Mouse (Mus musculus) splenic B cell, adult 2 months (primary cell): ENCODE results near the gene Krt77.

ENCODE experiments used
- DNase-seq: peaks from one replicate; pipeline ENCODE4 v3.0.0-alpha.2; 2011; ENCODE audit warnings: low read depth, low spot score
- H3K27me3 ChIP-seq: 2 replicates; pipeline ENCODE4 v1.6.1; 2012; ENCODE audit warnings: mild to moderate bottlenecking, low read length, moderate library complexity, mixed read lengths; ENCODE audit not compliant: control insufficient read depth, poor library complexity, insufficient read depth, severe bottlenecking
- H3K36me3 ChIP-seq: 2 replicates; pipeline ENCODE4 v1.6.1; 2012; ENCODE audit warnings: mild to moderate bottlenecking, low read length, moderate library complexity, mixed read lengths; ENCODE audit not compliant: control insufficient read depth, poor library complexity, insufficient read depth, severe bottlenecking

Gene Krt77

GRCm38 (mm10) chr15:101856696-101857095 is 12.8 kb downstream of the Krt77 start:
- Histone ChIP-seq H3K27me3 (no peaks in the 10 kb centered on the region), H3K36me3 (no peaks in the 10 kb centered on the region)
- no peak for DNase-seq

GRCm38 (mm10) chr15:101855732-101856131 is 13.8 kb downstream of the Krt77 start:
- DNase-seq = no peak
- Histone ChIP-seq H3K27me3 (no peaks in the 10 kb centered on the region), H3K36me3 (no peaks in the 10 kb centered on the region)

GRCm38 (mm10) chr15:101854294-101854693 is 15.2 kb downstream of the Krt77 start:
- no peaks in the 10 kb centered on the region for H3K27me3 ChIP-seq
- DNase-seq = no peak
- H3K36me3 ChIP-seq = no peaks in the 10 kb centered on the region

- Histone ChIP-seq H3K36me3 (no peaks in the 10 kb centered on the region), H3K27me3 (no peaks in the 10 kb centered on the region)
- no peak for DNase-seq
Observed at GRCm38 (mm10) chr15:101852571-101852970, 16.9 kb downstream of the Krt77 start.

GRCm38 (mm10) chr15:101850694-101851093 is 18.8 kb downstream of the Krt77 start, which contains the start of gene Krt1:
Gene Krt1 (minus strand): TSS chr15:101850794.
- no peaks in the 10 kb centered on the region for H3K27me3 ChIP-seq
- no peak for DNase-seq
- H3K36me3 ChIP-seq = no peaks in the 10 kb centered on the region

- no peaks in the 10 kb centered on the region for H3K27me3 ChIP-seq
- DNase-seq = no peak
- H3K36me3 ChIP-seq = no peaks in the 10 kb centered on the region
Observed at GRCm38 (mm10) chr15:101845971-101846403, 23.5 kb downstream of the Krt77 start.

GRCm38 (mm10) chr15:101843192-101843591 is 26.3 kb downstream of the Krt77 start:
- H3K27me3 ChIP-seq = no peaks in the 10 kb centered on the region
- H3K36me3 ChIP-seq = no peaks in the 10 kb centered on the region
- DNase-seq = no peak

- H3K36me3 ChIP-seq = no peaks in the 10 kb centered on the region
- no peak for DNase-seq
- H3K27me3 ChIP-seq = no peaks in the 10 kb centered on the region
Observed at GRCm38 (mm10) chr15:101834784-101835328, 34.6 kb downstream of the Krt77 start.

GRCm38 (mm10) chr15:101833131-101833530 is 36.4 kb downstream of the Krt77 start:
- Histone ChIP-seq H3K36me3 (no peaks in the 10 kb centered on the region), H3K27me3 (no peaks in the 10 kb centered on the region)
- no peak for DNase-seq

- no peak for DNase-seq
- H3K27me3 ChIP-seq = no peaks in the 10 kb centered on the region
- no peaks in the 10 kb centered on the region for H3K36me3 ChIP-seq
Observed at GRCm38 (mm10) chr15:101829441-101829840, 40.1 kb downstream of the Krt77 start.

- DNase-seq = no peak
- no peaks in the 10 kb centered on the region for H3K36me3 ChIP-seq
Observed at GRCm38 (mm10) chr15:101821786-101822185, 47.7 kb downstream of the Krt77 start.

GRCm38 (mm10) chr15:101817875-101818274 is 51.6 kb downstream of the Krt77 start, which contains the start of gene Krt2:
Gene Krt2 (minus strand): TSS chr15:101818169.
- H3K27me3 ChIP-seq = no peaks in the 10 kb centered on the region
- H3K36me3 ChIP-seq = no peaks in the 10 kb centered on the region
- no peak for DNase-seq

More at GRCm38 (mm10) chr15:101821786-101822185, 47.7 kb downstream of the Krt77 start:
- H3K27me3 ChIP-seq = no peaks in the 10 kb centered on the region
